Mouse (Mus musculus) G1E (cell line): Measurements from ENCODE around the gene Ptpn13. TPM values are rescaled to one million over a fixed set of nuclear protein-coding genes. Genes with fewer than 3 reads are reported as not detected.

Source experiments
- ATAC-seq: 2 replicates; pipeline ENCODE4 v1.8.0; 2016; ENCODE audit warnings: mild to moderate bottlenecking; ENCODE audit not compliant: insufficient number of reproducible peaks, poor library complexity, low FRiP score, severe bottlenecking; ENCODE audit errors: extremely low read depth
- DNase-seq: peaks from one replicate; pipeline ENCODE4 v3.0.0; 2012; ENCODE audit warnings: low spot score
- H3K27me3 ChIP-seq: 2 replicates; pipeline ENCODE4 v1.6.1; 2012; ENCODE audit warnings: mild to moderate bottlenecking, low read length, inconsistent platforms; ENCODE audit not compliant: insufficient read depth
- H3K36me3 ChIP-seq: replicated peaks from 2 replicates; pipeline ENCODE3; 2012; ENCODE audit warnings: mild to moderate bottlenecking, inconsistent platforms
- H3K4me1 ChIP-seq: 2 replicates; pipeline ENCODE4 v1.6.1; 2012; ENCODE audit warnings: low read depth, low read length, inconsistent platforms, mixed read lengths; ENCODE audit not compliant: insufficient read depth
- H3K4me3 ChIP-seq: 2 replicates; pipeline ENCODE4 v1.5.1; 2012; ENCODE audit warnings: low read depth, mild to moderate bottlenecking, inconsistent platforms, low read length, moderate library complexity, mixed read lengths
- H3K9me3 ChIP-seq: replicated peaks from 2 replicates; pipeline ENCODE4 v1.6.1; 2012; ENCODE audit warnings: inconsistent platforms
- CTCF ChIP-seq: IDR thresholded peaks from 2 replicates; pipeline ENCODE4 v1.5.1; 2012; ENCODE audit warnings: low read depth, low read length, inconsistent platforms, mixed read lengths
- GATA1 ChIP-seq: IDR thresholded peaks from 2 replicates; pipeline ENCODE4 v1.6.1; 2012; ENCODE audit warnings: borderline replicate concordance, low read length, inconsistent platforms, mixed read lengths
- GATA2 ChIP-seq: IDR thresholded peaks from 2 replicates; pipeline ENCODE4 v1.6.1; 2012; ENCODE audit warnings: low read depth, low read length, inconsistent platforms, borderline replicate concordance
- POLR2AphosphoS5 ChIP-seq: IDR thresholded peaks from 2 replicates; pipeline ENCODE4 v1.6.1; 2012; ENCODE audit warnings: low read depth, low read length, inconsistent platforms; ENCODE audit not compliant: insufficient replicate concordance
- TAL1 ChIP-seq: conservative IDR thresholded peaks from 2 replicates; pipeline ENCODE4 v1.6.1; 2012; ENCODE audit warnings: low read depth, low read length, inconsistent platforms, mixed read lengths
- polyA plus RNA-seq: library from polyadenylated mRNA; stranded (reverse); fragments of >175 nt; gene quantifications from 2 replicates; pipeline ENCODE4 v1.2.3, GENCODE M21; 2012
- total RNA-seq, 2 experiments: library from RNA; stranded (forward) in 1 of 2; stranded (reverse) in 1 of 2; fragments of 200-1000 nt in 1 of 2; fragments of >200 nt in 1 of 2; fragmentation: Nextera tagmentation in 1 of 2; gene quantifications; 2 replicates each; pipeline ENCODE4 v1.2.3; 2014 to 2017

Gene Ptpn13
- total and polyA plus RNA-seq, 3 experiments: 0.27 TPM; not detected in 2

DNA sequence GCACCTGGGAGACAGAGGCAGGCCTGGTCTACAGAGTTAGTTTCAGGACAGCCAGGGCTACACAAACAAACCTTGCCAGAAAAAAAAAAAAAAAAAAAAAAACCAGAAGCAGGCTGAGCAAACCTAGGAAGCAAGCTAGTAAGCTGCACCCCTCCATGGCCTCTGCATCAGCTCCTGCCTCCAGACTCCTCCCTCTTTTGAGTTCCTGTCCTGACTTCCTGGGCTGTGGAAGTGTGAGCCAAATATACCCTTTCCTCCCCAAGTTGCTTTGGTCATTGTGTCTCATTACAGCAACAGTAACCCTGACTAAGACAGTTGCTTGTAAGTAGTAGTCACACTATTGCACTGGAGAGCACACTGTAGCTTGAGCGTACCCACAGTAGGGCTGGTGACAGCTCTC lies 219.2 kb downstream of the Ptpn13 start:
- no peak for DNase-seq
- Histone ChIP-seq H3K4me1 (no peaks in the 10 kb centered on the region), H3K9me3 (no peaks in the 10 kb centered on the region; the same call in 1 of the 2 replicates), H3K4me3 (no peak overlapping the region), H3K36me3 (no peaks in the 10 kb centered on the region), H3K27me3 (no peaks in the 10 kb centered on the region)
- TF ChIP-seq POLR2AphosphoS5 (no peak), CTCF (no peak), TAL1 (no peak), GATA2 (no peak), GATA1 (no peak)
- ATAC-seq: no peak

DNA sequence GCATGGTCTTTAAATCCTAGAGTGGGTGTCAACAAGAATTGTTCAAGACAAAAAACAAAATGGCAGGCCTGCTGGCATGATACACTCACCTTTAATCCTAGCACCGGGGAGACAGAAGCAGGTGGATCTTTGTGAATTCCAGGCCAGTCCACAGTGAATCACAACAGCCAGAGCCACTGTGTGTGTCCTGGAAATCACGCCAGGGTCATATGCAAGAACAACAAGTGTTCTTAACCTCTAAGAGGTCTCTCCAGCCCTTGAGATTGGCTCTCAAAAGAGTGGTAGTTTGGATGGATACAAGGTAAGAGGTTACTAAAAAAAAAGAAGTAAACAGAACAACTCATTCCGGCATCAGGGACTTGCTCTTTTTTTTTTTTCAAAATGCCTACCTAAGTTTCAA lies 222.3 kb downstream of the Ptpn13 start:
- ATAC-seq: no peak
- H3K4me3 ChIP-seq: no peak overlapping the region
- TF ChIP-seq CTCF (no peak), TAL1 (no peak), POLR2AphosphoS5 (no peak), GATA1 (no peak)
- no peaks in the 10 kb centered on the region for H3K27me3 ChIP-seq
- no peaks in the 10 kb centered on the region for H3K36me3 ChIP-seq
- H3K9me3 ChIP-seq: no peaks in the 10 kb centered on the region
- DNase-seq: no peak
- no peaks in the 10 kb centered on the region for H3K4me1 ChIP-seq

Other genes starting within 250 kb of the Ptpn13 start
- gene Mapk10, start 213.9 kb upstream of the Ptpn13 start, total RNA-seq (2014; fragmentation: Nextera tagmentation): not detected in 2 replicates
- 0.27 and 0.52 TPM in 2 replicates for gene Mapk10, start 213.9 kb upstream of the Ptpn13 start, total RNA-seq (2017)
- gene Mapk10, start 213.9 kb upstream of the Ptpn13 start, polyA plus RNA-seq: not detected in 2 replicates
- gene Slc10a6, start 204.2 kb downstream of the Ptpn13 start, total RNA-seq (2014; fragmentation: Nextera tagmentation): not detected in 2 replicates
- gene Slc10a6, start 204.2 kb downstream of the Ptpn13 start, total RNA-seq (2017): 0.11 TPM in 1 of 2 replicates, not detected in the other
- gene Slc10a6, start 204.2 kb downstream of the Ptpn13 start, polyA plus RNA-seq: not detected in 2 replicates
- not detected in 2 replicates for gene 1700016H13Rik, start 230.8 kb downstream of the Ptpn13 start, total RNA-seq (2014; fragmentation: Nextera tagmentation)
- not detected in 2 replicates for gene 1700016H13Rik, start 230.8 kb downstream of the Ptpn13 start, total RNA-seq (2017)
- gene 1700016H13Rik, start 230.8 kb downstream of the Ptpn13 start, polyA plus RNA-seq: not detected in 2 replicates